Mouse (Mus musculus): ENCODE measurements at regions not wholly inside any gene's neighbourhood (a gene's known extent, or its start where the extent isn't known, plus 50 kb on each side); places are given as distances from the start of the nearest gene placed in this dataset.
A peak's percentile ranks its signal among the peaks of the same experiment; 100 is the strongest.

DNA sequence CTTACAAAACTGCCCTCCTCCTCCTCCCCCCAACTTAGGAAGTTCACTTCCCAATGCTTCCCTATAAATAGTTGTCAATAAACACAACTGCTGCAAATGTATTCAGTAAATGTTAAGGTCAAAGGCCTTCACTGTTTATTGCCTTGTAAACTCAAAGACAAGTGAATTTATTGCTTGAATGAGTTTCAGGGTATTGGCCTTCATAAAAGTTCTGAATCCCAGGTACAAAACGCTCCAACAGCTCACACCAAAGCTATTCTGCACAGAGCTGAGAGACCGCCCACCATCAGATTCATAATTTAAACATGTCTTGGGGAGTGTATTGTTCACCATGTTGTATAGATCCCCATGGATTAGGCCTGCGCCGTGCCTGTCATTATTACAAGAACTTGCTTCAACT, 53.9 kb upstream of the Cdkn3 start:
- Histone ChIP-seq H3K9me3 (replicated peaks) (no peaks in the 10 kb centered on the region), H3K27me3 (ENCODE audit: low read depth, poor library complexity, severe bottlenecking) (peaks cover 77% of the 10 kb centered on the region), H3K4me3 (no peak overlapping the region), H3K27ac (no peak overlapping the region), H3K4me1 (peaks cover 52% of the 10 kb centered on the region), H3K36me3 (no peaks in the 10 kb centered on the region)
- no peak for DNase-seq (ENCODE audit: low spot score)
- WGBS = 43% methylated on average over 4 of the region's 4 CpGs

DNA sequence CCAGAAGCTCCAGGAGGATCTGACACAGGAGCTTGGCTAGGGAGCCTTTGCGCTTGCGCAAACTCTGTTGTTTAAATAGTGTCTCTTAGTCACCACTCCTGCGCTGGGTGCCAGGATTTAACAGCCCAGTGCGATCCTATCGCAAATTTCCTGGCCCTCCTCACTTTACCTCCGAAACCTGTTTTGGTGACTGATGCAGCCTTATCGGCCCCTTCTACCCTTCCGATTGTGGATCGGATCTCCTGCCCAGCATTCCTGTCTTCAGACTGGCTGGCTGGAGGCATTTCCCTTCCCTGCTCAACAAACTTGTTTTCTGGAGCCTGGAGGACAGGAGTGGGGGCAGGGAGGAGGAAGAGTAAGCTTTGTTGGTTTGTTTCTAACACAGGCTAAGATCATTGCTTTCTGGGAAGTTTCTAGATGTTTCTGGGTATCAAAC, 56.0 kb upstream of the Cdkn3 start:
- Histone ChIP-seq H3K4me1 (peaks cover 36% of the 10 kb centered on the region), H3K27me3 (ENCODE audit: low read depth, poor library complexity, severe bottlenecking) (peaks cover 76% of the 10 kb centered on the region), H3K9me3 (replicated peaks) (no peaks in the 10 kb centered on the region), H3K27ac (peak overlapping the region; percentile 33; the same call in 1 of the 2 replicates), H3K36me3 (no peaks in the 10 kb centered on the region), H3K4me3 (no peak overlapping the region)
- no peak for DNase-seq (ENCODE audit: low spot score)
- WGBS = 64% methylated on average over 9 of the region's 9 CpGs

DNA sequence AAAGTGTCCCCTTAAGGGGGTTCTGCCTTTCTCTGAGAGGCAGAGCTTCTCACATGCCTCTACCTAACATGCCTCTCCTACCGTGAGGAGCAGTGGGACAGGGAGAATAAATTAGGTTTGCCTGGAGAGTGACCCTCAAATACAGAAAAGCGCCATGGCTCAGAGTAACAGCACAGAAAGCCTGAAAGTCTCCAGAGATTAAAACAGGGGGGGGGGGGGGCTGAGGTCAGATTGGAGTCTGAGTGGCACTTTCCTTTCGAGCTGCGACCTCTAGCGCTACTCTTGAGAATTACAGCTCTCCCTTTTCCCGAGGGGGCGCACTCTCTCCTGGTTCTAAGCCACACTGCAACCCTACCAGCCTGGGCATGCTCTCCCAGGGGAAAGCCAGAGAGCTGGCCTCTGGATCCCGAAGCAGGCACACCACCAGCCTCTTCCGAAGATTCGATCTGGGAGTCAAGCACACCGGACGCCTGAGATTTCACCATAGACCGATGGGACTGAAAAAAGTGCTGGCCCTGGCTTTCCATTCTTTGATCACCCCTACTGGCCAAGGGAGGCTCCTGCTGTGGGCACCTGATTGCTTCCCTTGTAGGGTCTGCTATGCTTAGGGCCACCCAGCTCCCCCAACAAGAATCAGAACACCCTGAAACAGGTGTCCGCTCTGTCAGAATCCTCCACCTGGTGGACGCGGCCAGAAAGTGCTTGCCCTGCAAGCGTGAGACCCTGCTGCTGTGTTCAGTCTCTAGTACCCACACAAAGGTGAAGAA, 57.5 kb upstream of the Cdkn3 start:
- no peak overlapping the region for H3K4me3 ChIP-seq
- no peak overlapping the region; the same call in 1 of the 2 replicates for H3K27ac ChIP-seq
- H3K4me1 ChIP-seq = peaks cover 36% of the 10 kb centered on the region
- no peaks in the 10 kb centered on the region for H3K9me3 ChIP-seq (replicated peaks)
- peaks cover 76% of the 10 kb centered on the region for H3K27me3 ChIP-seq (ENCODE audit: low read depth, poor library complexity, severe bottlenecking)
- no peaks in the 10 kb centered on the region for H3K36me3 ChIP-seq
- 35% methylated on average over 17 of the region's 17 CpGs for WGBS
- peak; percentile 75 for DNase-seq (ENCODE audit: low spot score)

DNA sequence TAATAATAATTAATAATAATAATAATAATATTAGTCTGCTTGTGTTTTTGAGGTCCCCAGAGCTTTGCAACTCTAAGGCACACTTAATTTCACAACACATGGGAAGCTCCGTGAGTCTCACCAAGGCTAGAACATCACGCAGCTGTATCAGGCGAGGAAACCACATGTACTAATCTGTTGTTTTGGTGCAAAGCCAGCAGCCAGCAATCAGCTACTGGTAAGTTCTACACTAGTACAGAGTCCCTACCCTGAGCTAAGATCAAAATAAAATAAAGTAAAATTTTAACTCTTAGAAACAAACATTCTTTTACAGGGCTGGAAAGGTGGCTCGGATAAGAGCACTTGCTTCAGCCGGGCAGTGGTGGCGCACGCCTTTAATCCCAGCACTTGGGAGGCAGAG, 67.8 kb upstream of the Cdkn3 start:
- H3K4me3 ChIP-seq = no peak overlapping the region
- no peaks in the 10 kb centered on the region for H3K9me3 ChIP-seq (replicated peaks)
- peaks cover 2% of the 10 kb centered on the region; the same call in 1 of the 2 replicates for H3K27me3 ChIP-seq (ENCODE audit: low read depth, poor library complexity, severe bottlenecking)
- H3K27ac ChIP-seq = no peak overlapping the region
- 94% methylated on average over 7 of the region's 7 CpGs for WGBS
- no peaks in the 10 kb centered on the region for H3K36me3 ChIP-seq
- H3K4me1 ChIP-seq = peaks cover 6% of the 10 kb centered on the region; the same call in 1 of the 2 replicates
- DNase-seq (ENCODE audit: low spot score) = no peak

DNA sequence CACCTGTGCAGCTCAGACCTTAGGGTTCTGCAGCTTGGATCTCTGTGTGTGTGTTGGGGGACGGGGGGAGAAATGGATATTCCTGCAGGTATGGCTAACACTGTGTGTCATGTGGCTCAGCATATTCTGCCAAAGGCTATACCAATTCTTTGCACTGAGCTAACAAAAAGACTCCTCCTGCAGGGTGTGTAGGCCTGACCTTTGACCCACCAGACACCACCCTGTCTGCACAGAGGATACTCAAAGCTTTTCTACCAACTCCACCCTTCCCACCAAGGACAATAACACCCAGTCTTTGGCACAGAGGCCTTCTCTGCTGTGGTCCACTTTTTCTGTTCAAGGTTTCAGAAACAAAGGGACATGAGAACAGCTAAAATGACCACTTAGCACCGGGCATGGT, 68.3 kb upstream of the Cdkn3 start:
- Histone ChIP-seq H3K4me3 (no peak overlapping the region), H3K36me3 (no peaks in the 10 kb centered on the region), H3K27me3 (ENCODE audit: low read depth, poor library complexity, severe bottlenecking) (no peaks in the 10 kb centered on the region; the same call in 1 of the 2 replicates), H3K9me3 (replicated peaks) (no peaks in the 10 kb centered on the region), H3K27ac (no peak overlapping the region), H3K4me1 (peaks cover 6% of the 10 kb centered on the region; the same call in 1 of the 2 replicates)
- no peak for DNase-seq (ENCODE audit: low spot score)
- WGBS = 88% methylated on average over 2 of the region's 2 CpGs

DNA sequence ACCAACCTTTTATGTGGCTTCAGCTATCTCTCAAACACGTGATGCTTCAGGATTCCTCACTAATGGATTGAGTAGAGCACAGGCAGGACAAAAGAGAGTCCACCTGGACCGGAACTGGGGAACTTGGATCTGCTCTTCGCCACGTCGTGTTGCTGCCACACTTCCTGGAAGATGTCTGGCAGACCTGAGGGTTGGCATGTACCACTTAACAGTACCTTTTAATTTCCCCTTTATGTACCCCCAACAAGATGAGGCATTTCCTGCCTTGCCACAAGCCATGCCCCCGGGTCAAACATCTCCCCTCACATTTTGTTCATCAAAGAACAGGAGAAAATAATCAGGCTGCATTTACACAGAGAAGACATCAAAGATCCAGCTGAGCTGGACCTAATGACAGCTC, 77.6 kb upstream of the Cdkn3 start:
- Histone ChIP-seq H3K4me3 (no peak overlapping the region), H3K27me3 (ENCODE audit: low read depth, poor library complexity, severe bottlenecking) (no peaks in the 10 kb centered on the region), H3K36me3 (no peaks in the 10 kb centered on the region), H3K4me1 (peaks cover 39% of the 10 kb centered on the region), H3K9me3 (replicated peaks) (no peaks in the 10 kb centered on the region), H3K27ac (peak overlapping the region; percentile 25; the same call in 1 of the 2 replicates)
- no peak for DNase-seq (ENCODE audit: low spot score)
- WGBS = 50% methylated on average over 6 of the region's 6 CpGs

DNA sequence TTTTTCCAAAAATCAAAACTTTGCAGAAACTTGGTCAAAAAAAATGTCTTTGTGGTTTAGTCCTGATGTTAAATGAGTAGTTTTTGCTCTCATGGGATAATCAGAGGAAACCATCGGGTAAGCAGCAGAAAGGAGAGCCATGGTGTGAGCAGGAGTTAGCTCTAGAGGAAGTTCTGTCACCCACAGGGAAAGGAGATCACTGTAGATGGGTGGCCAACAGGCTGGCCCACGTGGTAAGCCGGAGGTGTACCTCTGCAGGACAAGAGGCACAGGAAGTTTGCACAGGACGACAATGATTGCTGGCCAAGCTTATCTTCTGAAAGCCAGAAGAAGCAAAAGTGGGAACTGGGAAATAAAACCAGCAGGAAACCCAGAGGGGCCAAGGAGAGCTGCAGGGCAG, 81.4 kb upstream of the Cdkn3 start:
- 71% methylated on average over 4 of the region's 4 CpGs for WGBS
- H3K4me1 ChIP-seq = peaks cover 39% of the 10 kb centered on the region
- no peak overlapping the region for H3K4me3 ChIP-seq
- H3K27me3 ChIP-seq (ENCODE audit: low read depth, poor library complexity, severe bottlenecking) = no peaks in the 10 kb centered on the region
- H3K27ac ChIP-seq = peak overlapping the region; percentile 58
- no peak for DNase-seq (ENCODE audit: low spot score)
- H3K36me3 ChIP-seq = no peaks in the 10 kb centered on the region
- no peaks in the 10 kb centered on the region for H3K9me3 ChIP-seq (replicated peaks)

DNA sequence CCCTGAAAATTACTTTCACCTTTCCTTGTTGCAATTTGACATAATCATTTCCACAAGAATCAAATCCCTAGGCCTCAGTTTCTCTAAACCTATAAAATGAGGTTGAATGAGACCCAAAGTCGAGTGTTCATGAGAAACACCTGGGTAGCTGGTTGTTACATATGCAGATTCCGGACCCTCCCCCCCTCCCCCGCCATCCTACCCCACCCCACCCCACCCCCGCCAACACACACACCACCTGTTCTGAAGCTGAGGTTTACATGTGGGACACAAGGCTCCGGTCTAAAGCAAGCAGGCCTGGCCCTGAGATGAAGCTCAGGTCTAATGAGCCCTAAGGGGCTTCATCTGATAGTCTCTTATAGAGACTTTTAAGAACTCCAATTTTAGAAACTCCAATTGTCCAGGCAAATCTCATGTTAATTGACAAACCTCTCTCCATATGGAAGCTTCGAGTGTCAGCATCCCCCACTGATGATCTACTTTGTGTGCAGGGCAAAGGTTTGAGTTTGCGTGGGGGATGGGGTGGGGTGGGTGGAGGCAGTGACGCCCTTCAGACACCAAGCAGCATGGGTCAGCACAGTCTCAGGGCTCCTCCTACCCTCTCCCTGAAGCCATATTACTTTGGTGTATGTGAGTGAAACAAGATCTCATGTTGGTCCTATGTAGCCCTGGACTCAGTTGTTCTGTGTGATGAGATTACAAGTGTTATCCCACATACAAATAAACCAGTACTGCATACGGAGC, 88.7 kb upstream of the Cdkn3 start:
- WGBS = 83% methylated on average over 9 of the region's 9 CpGs
- H3K4me3 ChIP-seq = no peak overlapping the region
- H3K27me3 ChIP-seq (ENCODE audit: low read depth, poor library complexity, severe bottlenecking) = 0 out of 2 replicates have a peak, but pooled peaks cover 3% of the 10 kb centered on the region
- DNase-seq (ENCODE audit: low spot score) = no peak
- no peak overlapping the region for H3K27ac ChIP-seq
- peaks cover 4% of the 10 kb centered on the region for H3K4me1 ChIP-seq
- H3K9me3 ChIP-seq (replicated peaks) = no peaks in the 10 kb centered on the region
- H3K36me3 ChIP-seq = no peaks in the 10 kb centered on the region

DNA sequence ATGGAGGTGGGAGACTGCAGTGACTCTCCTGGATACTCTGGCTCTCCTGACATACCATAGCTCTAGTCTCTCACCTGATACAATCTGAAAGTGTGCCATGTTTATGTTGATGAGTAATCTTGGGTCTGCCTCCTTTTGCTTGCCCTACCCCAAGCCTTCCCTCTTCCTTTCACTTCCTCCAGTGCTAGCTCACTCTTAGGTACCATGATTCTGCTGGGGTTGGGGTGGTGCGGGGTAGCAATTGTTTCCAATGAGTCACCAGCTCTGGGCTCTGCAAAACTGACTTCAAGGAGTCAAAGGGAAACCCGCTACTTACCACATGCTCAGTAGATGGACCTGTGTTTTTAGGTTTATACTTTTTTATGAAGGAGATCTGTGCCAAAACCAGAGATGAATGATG, 89.3 kb upstream of the Cdkn3 start:
- H3K4me3 ChIP-seq = no peak overlapping the region
- no peaks in the 10 kb centered on the region for H3K9me3 ChIP-seq (replicated peaks)
- 0 out of 2 replicates have a peak, but pooled peaks cover 3% of the 10 kb centered on the region for H3K27me3 ChIP-seq (ENCODE audit: low read depth, poor library complexity, severe bottlenecking)
- H3K27ac ChIP-seq = no peak overlapping the region
- H3K36me3 ChIP-seq = no peaks in the 10 kb centered on the region
- no peak for DNase-seq (ENCODE audit: low spot score)
- H3K4me1 ChIP-seq = peaks cover 4% of the 10 kb centered on the region
- WGBS = 89% methylated on average over 2 of the region's 2 CpGs

DNA sequence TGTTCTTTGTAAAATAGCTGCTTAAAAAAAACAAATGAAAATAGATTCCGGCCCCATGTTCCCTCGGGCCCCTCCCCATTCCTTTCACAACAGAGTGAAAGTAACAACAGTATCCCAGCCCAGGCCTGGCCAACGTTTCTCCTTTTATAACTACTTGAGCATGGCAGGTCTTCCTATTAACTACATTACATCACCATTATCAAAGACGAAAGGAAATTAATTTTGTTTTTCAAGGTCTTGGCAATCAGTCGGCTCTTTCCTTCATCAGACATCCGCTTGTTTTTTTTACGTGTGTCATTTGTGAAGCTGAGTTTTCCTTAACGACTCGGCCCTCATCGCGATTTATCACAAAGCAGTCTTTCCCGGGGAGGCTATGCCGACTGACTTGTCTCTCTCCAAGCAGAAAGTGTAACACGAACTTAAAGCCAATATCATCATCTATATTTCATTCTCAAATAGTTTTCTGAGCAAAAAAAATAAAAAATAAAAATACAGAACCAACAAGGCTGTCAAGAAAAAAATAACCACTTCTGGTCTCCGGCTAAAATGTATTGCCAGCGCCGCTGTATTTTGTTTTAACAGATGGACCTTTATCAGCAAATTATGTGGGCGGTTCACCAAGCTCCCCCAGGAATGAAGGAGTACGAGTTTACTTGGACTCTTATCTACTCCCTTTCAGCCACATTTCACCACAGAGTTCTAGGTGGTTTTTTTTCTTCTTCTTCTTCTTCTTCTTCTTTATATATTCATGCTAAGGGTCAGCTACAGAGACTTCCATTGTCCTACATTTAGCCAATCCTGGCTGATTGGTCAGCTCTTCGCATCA, 89.9 kb upstream of the Cdkn3 start:
- Histone ChIP-seq H3K27me3 (ENCODE audit: low read depth, poor library complexity, severe bottlenecking) (0 out of 2 replicates have a peak, but pooled peaks cover 3% of the 10 kb centered on the region), H3K4me3 (no peak overlapping the region), H3K9me3 (replicated peaks) (no peaks in the 10 kb centered on the region), H3K27ac (no peak overlapping the region), H3K4me1 (peaks cover 4% of the 10 kb centered on the region), H3K36me3 (no peaks in the 10 kb centered on the region)
- WGBS = 82% methylated on average over 20 of the region's 20 CpGs
- no peak for DNase-seq (ENCODE audit: low spot score)

DNA sequence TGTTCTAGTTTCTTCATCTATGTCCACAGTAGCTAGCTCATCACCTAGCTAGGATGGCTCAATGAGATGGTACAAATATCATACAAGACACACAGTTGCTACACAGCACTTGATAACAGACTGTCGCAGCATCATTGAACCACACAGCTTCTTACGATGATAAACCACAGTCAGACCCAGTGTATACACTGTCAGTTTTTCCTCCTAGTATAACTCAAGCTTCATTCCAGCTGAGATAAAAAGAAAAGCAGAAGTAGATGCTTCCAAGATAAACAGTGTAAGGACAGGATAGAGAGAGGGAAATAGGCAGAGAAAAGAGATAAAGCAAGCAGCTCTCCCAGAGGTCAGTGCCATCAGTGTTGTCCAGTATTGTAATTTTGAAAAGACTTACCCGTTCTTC, 92.1 kb upstream of the Cdkn3 start:
- peaks cover 17% of the 10 kb centered on the region for H3K4me1 ChIP-seq
- 95% methylated on average over 3 of the region's 3 CpGs for WGBS
- H3K27ac ChIP-seq = no peak overlapping the region
- no peak for DNase-seq (ENCODE audit: low spot score)
- no peaks in the 10 kb centered on the region for H3K9me3 ChIP-seq (replicated peaks)
- no peaks in the 10 kb centered on the region for H3K36me3 ChIP-seq
- no peak overlapping the region for H3K4me3 ChIP-seq
- H3K27me3 ChIP-seq (ENCODE audit: low read depth, poor library complexity, severe bottlenecking) = 0 out of 2 replicates have a peak, but pooled peaks cover 3% of the 10 kb centered on the region

DNA sequence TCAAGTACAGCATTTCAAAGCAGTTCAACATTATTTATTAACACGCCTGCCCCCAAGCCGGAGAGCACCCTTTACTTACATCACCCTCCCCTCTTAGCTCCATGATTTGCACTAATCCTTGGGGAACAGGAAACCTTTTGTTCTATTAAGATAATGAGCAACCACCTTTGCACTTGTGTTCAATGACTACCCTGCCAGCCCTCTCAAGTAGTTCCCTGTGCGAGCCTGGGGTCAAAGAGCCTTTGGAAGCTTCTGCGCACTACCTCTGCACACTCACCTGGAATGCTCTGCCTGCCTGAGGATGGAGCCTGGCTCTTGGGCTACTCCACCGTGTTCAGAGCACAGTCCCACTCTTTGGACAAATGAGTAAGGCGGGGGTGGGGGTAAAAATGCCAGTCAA, 96.0 kb upstream of the Cdkn3 start:
- H3K27ac ChIP-seq = no peak overlapping the region
- 71% methylated on average over 6 of the region's 6 CpGs for WGBS
- H3K36me3 ChIP-seq = no peaks in the 10 kb centered on the region
- H3K4me3 ChIP-seq = no peak overlapping the region
- peaks cover 50% of the 10 kb centered on the region for H3K4me1 ChIP-seq
- H3K27me3 ChIP-seq (ENCODE audit: low read depth, poor library complexity, severe bottlenecking) = peaks cover 4% of the 10 kb centered on the region; the same call in 1 of the 2 replicates
- no peak for DNase-seq (ENCODE audit: low spot score)
- H3K9me3 ChIP-seq (replicated peaks) = no peaks in the 10 kb centered on the region

All from limb, embryonic 10.5 days (tissue).